Mouse (Mus musculus) ES-E14 (cell line): ENCODE results near the gene Glis2.

Experiments used
- CHD2 ChIP-seq: IDR thresholded peaks from 2 replicates; pipeline ENCODE4 v1.6.1; 2014; ENCODE audit warnings: mild to moderate bottlenecking, low read depth, low read length, inconsistent platforms
- ZNF384 ChIP-seq: IDR thresholded peaks from 2 replicates; pipeline ENCODE4 v1.6.1; 2012; ENCODE audit warnings: low read depth, low read length, inconsistent platforms

DNA sequence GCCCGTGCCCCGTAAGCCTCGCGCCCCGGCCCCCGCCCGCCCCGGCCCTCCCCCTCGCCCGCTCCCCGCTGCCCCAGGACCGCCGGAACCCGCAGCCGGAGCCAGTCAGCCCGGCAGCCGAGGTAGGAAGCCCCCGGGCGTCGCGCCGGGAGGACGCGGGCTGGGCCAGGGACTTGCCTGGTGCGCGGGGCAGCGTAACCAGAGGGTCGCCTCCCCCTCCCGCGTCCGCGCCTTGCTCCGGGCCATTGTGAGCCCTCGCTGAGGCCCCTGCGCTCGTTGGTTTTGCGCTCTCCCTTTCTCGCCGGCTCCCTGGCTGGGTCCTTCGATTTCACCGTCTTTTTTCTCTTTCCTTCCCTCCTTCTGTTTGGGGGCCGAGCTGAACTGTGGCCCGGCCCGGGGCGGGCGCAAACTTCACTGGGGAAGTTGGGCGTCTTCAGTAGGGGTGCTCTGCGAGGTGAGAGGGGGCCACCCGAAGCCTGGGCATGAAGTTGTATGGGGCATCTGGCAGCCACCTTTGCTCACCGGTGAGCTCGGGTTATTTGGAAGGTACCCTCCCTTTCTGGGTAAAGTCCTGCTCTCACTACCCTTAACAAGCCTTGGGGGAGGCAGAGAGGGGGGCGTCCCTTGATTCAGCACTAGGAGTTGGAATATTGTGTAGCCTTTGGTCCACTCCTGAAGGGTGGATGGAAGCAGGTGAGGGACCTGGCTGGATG, 457 bp downstream of the Glis2 start:
- TF ChIP-seq ZNF384 (no peak), CHD2 (no peak)
